ENCODE assay signal across 11 mouse cellular contexts in the genomic region with DNA sequence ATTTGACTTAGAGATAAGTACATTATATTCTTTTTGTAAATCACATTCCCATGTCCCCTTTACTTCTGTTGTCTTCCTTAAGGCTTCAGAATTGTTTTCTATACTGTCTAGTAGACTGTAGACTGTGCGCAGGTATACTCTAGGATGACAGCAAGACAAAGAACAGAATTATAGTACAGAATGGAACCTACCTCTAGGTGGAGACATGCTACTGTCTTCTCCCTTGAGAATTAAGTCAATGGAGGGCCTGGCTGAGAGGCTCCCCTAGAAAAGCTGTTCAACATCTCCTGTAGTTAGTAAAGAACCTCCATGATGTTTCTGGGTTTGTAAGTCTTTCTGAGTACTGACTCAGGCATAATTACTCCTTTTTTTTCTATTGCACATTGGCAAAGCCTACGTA. TPM values are rescaled to one million over a fixed set of nuclear protein-coding genes. Genes with fewer than 3 reads are reported as not detected.
DNase-seq lines count a peak whose midpoint lies in the region; ATAC-seq and TF ChIP-seq lines count a peak whose summit lies in the region.
"Had no signal": no experiment of that assay in that cellular context is flagged by ENCODE, and none has a peak within 500 bp of the region (broad histone marks: within the 10 kb centered on the region; RNA-seq: fewer than 3 reads in every experiment).

No protein-coding gene starts in this region.

- H3K4me3 ChIP-seq in liver, postnatal 0 days (ENCODE audit: low read depth, low read length) = no peak overlapping the region
- H3K4me3 ChIP-seq in liver, embryonic 11.5 days (ENCODE audit: low read depth, low read length) = no peak overlapping the region
- H3K4me3 ChIP-seq: liver, embryonic 15.5 days had no signal

- 96% methylated on average over 2 of the region's 2 CpGs for WGBS in liver, postnatal 0 days (ENCODE audit: insufficient replicate concordance)
- WGBS in liver, embryonic 11.5 days = 94% methylated on average over 2 of the region's 2 CpGs

- H3K9ac ChIP-seq in liver, postnatal 0 days (replicated peaks) = no peak overlapping the region
- no peak overlapping the region for H3K9ac ChIP-seq in liver, embryonic 11.5 days (ENCODE audit: low read depth, low read length)
- H3K9ac ChIP-seq: liver, embryonic 15.5 days had no signal

- DNase-seq in frontal cortex, postnatal 14 days (ENCODE audit: low spot score in 2 of 2) = no peak
- no peak for DNase-seq in liver, postnatal 0 days
- no peak for DNase-seq in liver, embryonic 11.5 days (ENCODE audit: low spot score)
- DNase-seq in Patski (ENCODE audit: low read depth, low spot score) = no peak
- peak; percentile 18 for DNase-seq in naive thymus-derived CD4-positive, alpha-beta T cell, adult 2 months (ENCODE audit: low read depth)
- no peak for DNase-seq in right cerebral cortex, adult 18-20 months
- DNase-seq in layer of hippocampus, adult 18-20 months (ENCODE audit: low spot score in 2 of 2) = no peak
- DNase-seq: cerebellum, adult 18-20 months; heart, postnatal 36 days had no signal

- POLR2A ChIA-PET in Patski (lab: Charles Lee) = no interaction called here

- ATAC-seq in frontal cortex, adult (ENCODE audit: low TSS enrichment) = peak; percentile 72
- no peak for ATAC-seq in liver, postnatal 0 days
- ATAC-seq in liver, embryonic 11.5 days (replicated peaks; ENCODE audit: low FRiP score) = no peak
- ATAC-seq in Patski = no peak

- no peaks in the 10 kb centered on the region for H3K27me3 ChIP-seq in liver, postnatal 0 days (ENCODE audit: insufficient read depth, low read length)
- H3K27me3 ChIP-seq in liver, embryonic 11.5 days (replicated peaks; ENCODE audit: control insufficient read depth, insufficient read depth, low read length) = no peaks in the 10 kb centered on the region
- no peaks in the 10 kb centered on the region for H3K27me3 ChIP-seq in Patski
- H3K27me3 ChIP-seq: liver, embryonic 15.5 days had no signal

- peaks cover 86% of the 10 kb centered on the region for H3K36me3 ChIP-seq in liver, postnatal 0 days (replicated peaks; ENCODE audit: insufficient read depth, low read length)
- H3K36me3 ChIP-seq in liver, embryonic 11.5 days (ENCODE audit: control insufficient read depth, insufficient read depth, low read length) = peaks cover 44% of the 10 kb centered on the region

- TF ChIP-seq CTCF in liver, postnatal 0 days (IDR thresholded peaks at IDR 0.05; ENCODE audit: low read depth) = peak; percentile 43
- TF ChIP-seq CTCF in Patski (IDR thresholded peaks at IDR 0.05) = peak; percentile 23

- H3K4me1 ChIP-seq in liver, postnatal 0 days (ENCODE audit: insufficient read depth) = no peaks in the 10 kb centered on the region
- no peaks in the 10 kb centered on the region for H3K4me1 ChIP-seq in liver, embryonic 11.5 days (replicated peaks; ENCODE audit: control insufficient read depth, insufficient read depth, low read length)
- H3K4me1 ChIP-seq: liver, embryonic 15.5 days had no signal

- in situ Hi-C loops in Patski (cut with MboI; ENCODE audit: low pct_unique_long_range_greater_than_20kb) = no loop called here

- H3K4me2 ChIP-seq in liver, postnatal 0 days (ENCODE audit: low read depth, low read length) = no peak overlapping the region
- no peak overlapping the region for H3K4me2 ChIP-seq in liver, embryonic 11.5 days
- H3K4me2 ChIP-seq: liver, embryonic 15.5 days had no signal

- no peak for TF ChIP-seq EP300 in liver, postnatal 0 days (IDR thresholded peaks at IDR 0.05; ENCODE audit: low read depth)

- no peak overlapping the region for H3K27ac ChIP-seq in liver, postnatal 0 days (ENCODE audit: low read depth)
- no peak overlapping the region for H3K27ac ChIP-seq in liver, embryonic 11.5 days (ENCODE audit: low read depth, low read length)
- H3K27ac ChIP-seq: liver, embryonic 15.5 days had no signal

- no peaks in the 10 kb centered on the region for H3K9me3 ChIP-seq in liver, postnatal 0 days (ENCODE audit: low read length)
- H3K9me3 ChIP-seq in liver, embryonic 11.5 days (ENCODE audit: control insufficient read depth, low read length) = no peaks in the 10 kb centered on the region
- H3K9me3 ChIP-seq: liver, embryonic 15.5 days had no signal

- CTCF ChIA-PET in Patski (lab: Charles Lee) = interaction anchor here (0.9 to 1.5 kb wide), 4 partner anchors 15 to 66 kb away, joined by 3 to 4 read pairs (median 4); no protein-coding TSS in a partner anchor

RNA-seq across cellular contexts. Expression of gene Akirin2, which starts 26.3 kb away (rescaled TPM):
- polyA plus RNA-seq in liver, postnatal 0 days (2015; fragmentation: Nextera tagmentation; extraction: Ambion mirVana) = 21.0 and 23.3 TPM in 2 replicates
- 44.0 and 44.2 TPM in 2 replicates for polyA plus RNA-seq in liver, embryonic 11.5 days (2014; fragmentation: Nextera tagmentation; extraction: Ambion mirVana)
- polyA plus RNA-seq in Patski (2021) = 51.0 TPM
- total RNA-seq in layer of hippocampus, adult 18-20 months (2021) = 100 to 1,000 TPM; 101 to 103 TPM

RNA-seq across cellular contexts. Expression of gene Orc3, which starts 37.7 kb away (rescaled TPM):
- polyA plus RNA-seq in liver, postnatal 0 days (2015; fragmentation: Nextera tagmentation; extraction: Ambion mirVana) = 23.1 and 23.3 TPM in 2 replicates
- 116 and 130 TPM in 2 replicates for polyA plus RNA-seq in liver, embryonic 11.5 days (2014; fragmentation: Nextera tagmentation; extraction: Ambion mirVana)
- polyA plus RNA-seq in Patski (2021) = 30.3 TPM
- 10 to 100 TPM; 48.0 to 49.8 TPM for total RNA-seq in layer of hippocampus, adult 18-20 months (2021)

RNA-seq across cellular contexts. Expression of gene Rars2, which starts 37.7 kb away (rescaled TPM):
- 17.8 and 18.1 TPM in 2 replicates for polyA plus RNA-seq in liver, postnatal 0 days (2015; fragmentation: Nextera tagmentation; extraction: Ambion mirVana)
- 70.9 and 85.1 TPM in 2 replicates for polyA plus RNA-seq in liver, embryonic 11.5 days (2014; fragmentation: Nextera tagmentation; extraction: Ambion mirVana)
- 23.6 TPM for polyA plus RNA-seq in Patski (2021)
- total RNA-seq in layer of hippocampus, adult 18-20 months (2021) = 10 to 100 TPM; 26.5 to 27.6 TPM
